Mouse (Mus musculus) hindbrain, embryonic 14.5 days (tissue): ENCODE results near the gene Srgn. TPM values are rescaled to one million over a fixed set of nuclear protein-coding genes. Genes with fewer than 3 reads are reported as not detected.

ENCODE experiments used
- ATAC-seq: fragments of 200-750 bp; cut with Nextera tagmentation; 2 replicates; pipeline ENCODE4 v1.8.0; 2017; ENCODE audit warnings: moderate number of reproducible peaks, mild to moderate bottlenecking, moderate TSS enrichment, moderate library complexity; ENCODE audit not compliant: low FRiP score
- DNase-seq: peaks from one replicate; pipeline ENCODE4 v3.0.0-alpha.2; 2015; ENCODE audit warnings: low spot score
- H3K27ac ChIP-seq: fragments of 300-500 bp; sonication (generic); 2 replicates; pipeline ENCODE4 v1.5.1; 2014; ENCODE audit warnings: mild to moderate bottlenecking, moderate library complexity
- H3K27me3 ChIP-seq: fragments of 300-500 bp; sonication (generic); 2 replicates; pipeline ENCODE4 v1.6.1; 2014; ENCODE audit warnings: mild to moderate bottlenecking, low read length, mixed read lengths; ENCODE audit not compliant: control insufficient read depth, insufficient read depth
- H3K36me3 ChIP-seq: fragments of 300-500 bp; sonication (generic); replicated peaks from 2 replicates; pipeline ENCODE4 v1.6.1; 2014; ENCODE audit not compliant: control insufficient read depth, insufficient read depth
- H3K4me1 ChIP-seq: fragments of 300-500 bp; sonication (generic); replicated peaks from 2 replicates; pipeline ENCODE4 v1.6.1; 2014; ENCODE audit warnings: antibody characterized with exemption, low read length, mixed read lengths; ENCODE audit not compliant: control insufficient read depth, insufficient read depth
- H3K4me2 ChIP-seq: fragments of 300-500 bp; sonication (generic); replicated peaks from 2 replicates; pipeline ENCODE4 v1.6.1; 2014; ENCODE audit warnings: mild to moderate bottlenecking, moderate library complexity
- H3K4me3 ChIP-seq: fragments of 300-500 bp; sonication (generic); replicated peaks from 2 replicates; pipeline ENCODE4 v1.5.1; 2014; ENCODE audit warnings: mild to moderate bottlenecking, low read length
- H3K9ac ChIP-seq: fragments of 300-500 bp; sonication (generic); 2 replicates; pipeline ENCODE4 v1.6.1; 2014
- H3K9me3 ChIP-seq: fragments of 300-500 bp; sonication (generic); 2 replicates; pipeline ENCODE4 v1.6.1; 2016; ENCODE audit warnings: low read length; ENCODE audit not compliant: control insufficient read depth
- WGBS: fragments of 180-500 bp; shearing (Covaris S2); extraction: QIAGEN DNeasy Blood & Tissue Kit; methylation state at CpG from one replicate; pipeline ENCODE4 v1.1.7; 2014; 5-methylcytosine and 5-hydroxymethylcytosine counted together
- polyA plus RNA-seq: library from polyadenylated mRNA; unstranded; fragments of >200 nt; fragmentation: Nextera tagmentation; extraction: Ambion mirVana; gene quantifications from 2 replicates; pipeline ENCODE4 v1.2.1, GENCODE M21; 2014

The Srgn gene
- polyA plus RNA-seq, 1 experiment from 2014 or later = 11.5 TPM

GRCm38 (mm10) chr10:62508459-62508858 lies 18.8 kb downstream of the Srgn start:
- Histone ChIP-seq H3K9me3 (no peaks in the 10 kb centered on the region), H3K27me3 (peaks cover 7% of the 10 kb centered on the region), H3K4me2 (peak overlapping the region; percentile 42), H3K9ac (peak overlapping the region; percentile 8; the same call in 1 of the 2 replicates), H3K36me3 (no peaks in the 10 kb centered on the region), H3K4me1 (no peaks in the 10 kb centered on the region), H3K27ac (no peak overlapping the region), H3K4me3 (peak overlapping the region; percentile 11; the same call in 1 of the 2 replicates)
- DNase-seq = no peak
- no peak for ATAC-seq
- WGBS = 15% methylated on average over 11 of the region's 11 CpGs

DNA sequence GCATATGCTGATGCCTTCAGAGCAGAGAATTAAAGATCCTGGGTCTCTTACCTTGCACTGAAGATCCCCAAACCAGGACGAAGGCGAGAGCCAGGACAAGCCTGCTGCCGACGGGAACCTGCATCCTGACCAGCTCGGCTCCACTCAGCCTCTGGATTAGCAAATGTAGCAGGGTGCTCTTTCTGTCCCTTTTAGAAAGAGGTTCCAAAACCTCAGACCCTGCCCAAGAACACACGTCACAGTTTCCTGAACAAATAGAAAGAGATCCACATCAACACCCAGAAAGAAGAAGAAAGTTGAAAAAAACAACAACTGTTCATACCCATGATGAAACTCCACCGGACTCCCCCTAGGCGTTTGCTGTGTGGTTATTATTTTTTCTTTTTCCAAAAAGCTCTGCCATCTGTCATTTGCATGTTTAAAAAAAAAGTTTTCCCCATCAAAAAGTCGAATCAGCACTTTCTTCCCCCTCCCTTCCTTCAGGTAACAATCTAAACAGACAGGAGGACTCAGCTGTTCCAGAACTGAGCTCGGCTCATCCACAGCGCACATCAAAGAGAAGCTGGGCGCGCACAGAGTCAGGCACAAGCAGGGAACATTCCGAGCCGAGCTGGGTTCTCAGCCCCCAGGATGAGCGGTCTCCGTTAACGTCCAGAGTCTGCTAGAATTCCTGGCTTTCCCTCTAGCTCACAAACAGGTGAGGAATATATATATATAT lies 19.5 kb downstream of the Srgn start:
- DNase-seq (no peak), ATAC-seq (no peak)
- H3K4me2 ChIP-seq = peak overlapping the region; percentile 42
- 18% methylated on average over 18 of the region's 18 CpGs for WGBS
- no peak overlapping the region for H3K27ac ChIP-seq
- no peaks in the 10 kb centered on the region for H3K36me3 ChIP-seq
- H3K27me3 ChIP-seq = peaks cover 7% of the 10 kb centered on the region
- no peaks in the 10 kb centered on the region for H3K4me1 ChIP-seq
- peak overlapping the region; percentile 11; the same call in 1 of the 2 replicates for H3K4me3 ChIP-seq
- H3K9me3 ChIP-seq = no peaks in the 10 kb centered on the region
- peak overlapping the region; percentile 8; the same call in 1 of the 2 replicates for H3K9ac ChIP-seq

DNA sequence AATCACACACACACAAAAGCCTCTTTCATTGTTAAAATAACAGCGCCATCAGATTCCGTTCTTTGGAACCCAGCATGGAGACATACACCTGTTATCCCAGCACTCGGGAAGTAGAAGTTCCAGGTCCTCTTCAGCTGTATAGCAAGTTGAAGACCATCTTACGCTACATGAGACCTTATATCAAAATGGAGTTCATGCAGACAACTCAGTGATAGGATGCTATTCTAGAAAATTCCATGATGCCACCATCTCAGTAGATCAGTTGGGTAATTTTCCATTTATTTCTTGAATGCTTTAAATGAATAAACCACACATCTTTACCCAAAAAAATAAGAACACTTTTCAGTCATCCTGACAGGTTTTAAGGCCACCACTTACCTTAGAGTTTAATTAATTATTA lies 20.2 kb downstream of the Srgn start:
- no peak for ATAC-seq
- H3K9me3 ChIP-seq = no peaks in the 10 kb centered on the region
- H3K9ac ChIP-seq = no peak overlapping the region
- H3K36me3 ChIP-seq = no peaks in the 10 kb centered on the region
- no peak for DNase-seq
- H3K4me3 ChIP-seq = no peak overlapping the region
- no peaks in the 10 kb centered on the region for H3K4me1 ChIP-seq
- H3K27ac ChIP-seq = no peak overlapping the region
- peaks cover 7% of the 10 kb centered on the region for H3K27me3 ChIP-seq
- 87% methylated on average over 4 of the region's 4 CpGs for WGBS
- no peak overlapping the region for H3K4me2 ChIP-seq

DNA sequence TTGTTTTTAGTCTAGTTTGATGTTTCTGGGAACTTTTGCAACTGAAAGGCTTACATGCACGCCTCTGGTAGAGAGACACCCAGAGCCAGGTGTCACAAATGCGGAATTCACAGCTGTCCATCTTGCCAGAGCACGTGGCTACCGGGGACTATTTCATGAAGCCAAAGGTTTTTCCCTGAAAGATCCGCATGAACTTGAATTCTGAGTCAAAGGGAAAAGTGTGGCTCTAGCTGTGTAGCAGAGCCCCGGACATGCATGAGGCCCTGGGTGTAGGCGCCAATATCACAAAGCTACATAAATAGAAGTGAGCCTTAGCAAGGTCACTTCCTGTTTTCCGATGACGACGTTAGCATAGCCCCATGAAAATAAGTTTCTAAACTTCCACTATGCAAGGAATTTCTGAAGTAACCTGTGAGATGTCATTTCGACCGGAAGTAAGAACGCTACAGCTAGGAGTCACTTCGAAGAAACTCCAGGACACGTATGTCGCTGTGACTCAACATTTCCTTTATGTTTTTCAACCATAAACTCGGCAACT lies 21.2 kb downstream of the Srgn start:
- Histone ChIP-seq H3K27ac (no peak overlapping the region), H3K36me3 (no peaks in the 10 kb centered on the region), H3K9ac (no peak overlapping the region), H3K4me1 (no peaks in the 10 kb centered on the region), H3K4me3 (no peak overlapping the region), H3K9me3 (no peaks in the 10 kb centered on the region), H3K4me2 (no peak overlapping the region), H3K27me3 (peaks cover 7% of the 10 kb centered on the region)
- WGBS = 88% methylated on average over 17 of the region's 17 CpGs
- ATAC-seq (no peak), DNase-seq (no peak)

DNA sequence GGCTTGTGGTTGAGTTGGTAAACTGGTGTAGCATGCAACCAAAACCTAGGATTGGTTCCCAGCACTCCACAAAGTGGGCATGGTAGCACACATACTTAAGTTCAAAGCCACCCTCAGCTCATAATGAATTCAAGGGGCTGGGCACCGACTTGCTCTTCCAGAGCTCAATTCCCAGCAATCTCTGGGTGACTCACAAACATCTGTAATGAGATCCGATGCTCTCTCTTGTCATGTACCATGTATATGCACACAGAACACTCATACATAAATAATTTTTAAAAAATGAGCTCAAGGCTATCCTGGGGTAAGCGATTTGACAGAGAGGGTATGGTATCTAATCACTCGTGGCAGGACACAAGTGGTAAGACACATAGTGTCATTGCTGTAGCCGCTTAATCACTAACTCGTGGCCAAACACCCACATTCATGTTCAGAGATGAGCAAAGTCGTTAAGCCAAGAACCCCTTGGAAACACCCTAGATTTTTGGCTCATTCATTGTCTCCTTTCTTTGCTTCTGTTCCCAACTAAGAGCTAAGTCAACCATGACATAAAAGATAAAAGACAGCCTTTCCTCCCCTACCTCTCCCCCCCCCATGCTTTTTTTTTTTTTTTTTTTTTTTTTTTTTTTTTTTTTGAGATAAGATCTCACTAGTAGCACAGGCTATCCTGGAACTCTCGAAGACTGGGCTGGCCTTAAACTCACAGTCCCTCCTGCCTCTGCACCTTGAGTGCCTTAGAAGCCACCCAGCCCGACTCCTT lies 21.8 kb downstream of the Srgn start:
- DNase-seq (no peak), ATAC-seq (no peak)
- 75% methylated on average over 9 of the region's 9 CpGs for WGBS
- H3K27ac ChIP-seq = no peak overlapping the region
- no peaks in the 10 kb centered on the region for H3K9me3 ChIP-seq
- no peak overlapping the region for H3K4me3 ChIP-seq
- no peak overlapping the region for H3K4me2 ChIP-seq
- no peaks in the 10 kb centered on the region for H3K4me1 ChIP-seq
- no peak overlapping the region for H3K9ac ChIP-seq
- no peaks in the 10 kb centered on the region for H3K36me3 ChIP-seq
- H3K27me3 ChIP-seq = peaks cover 7% of the 10 kb centered on the region

- Histone ChIP-seq H3K9ac (no peak overlapping the region), H3K9me3 (no peaks in the 10 kb centered on the region), H3K4me3 (no peak overlapping the region), H3K27ac (no peak overlapping the region), H3K4me1 (no peaks in the 10 kb centered on the region), H3K27me3 (peaks cover 7% of the 10 kb centered on the region), H3K36me3 (no peaks in the 10 kb centered on the region), H3K4me2 (no peak overlapping the region)
- 85% methylated on average over 12 of the region's 12 CpGs for WGBS
- no peak for DNase-seq
- ATAC-seq = no peak
These were observed 23.2 kb downstream of the Srgn start for GRCm38 (mm10) chr10:62503836-62504628.

DNA sequence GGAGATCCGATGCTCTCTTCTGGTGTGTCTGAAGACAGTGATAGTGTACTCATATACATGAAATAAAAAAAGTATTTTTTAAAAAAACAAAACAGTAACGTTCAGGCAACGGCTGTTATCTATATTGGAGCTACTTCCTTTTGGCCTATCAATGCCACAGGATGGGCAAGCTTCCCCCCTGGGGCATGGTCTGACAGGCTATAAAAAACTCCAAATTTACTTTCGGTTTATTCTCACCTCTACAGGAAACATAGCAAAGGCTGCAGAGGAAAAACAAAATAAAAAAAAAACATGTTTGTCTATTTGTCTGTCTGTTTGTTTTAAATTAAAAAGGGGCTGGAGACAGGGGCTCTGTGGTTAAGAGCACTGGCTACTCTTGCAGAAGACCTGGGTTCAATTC lies 23.9 kb downstream of the Srgn start:
- no peaks in the 10 kb centered on the region for H3K36me3 ChIP-seq
- no peak overlapping the region for H3K4me2 ChIP-seq
- ATAC-seq = no peak
- DNase-seq = no peak
- H3K4me3 ChIP-seq = no peak overlapping the region
- H3K9ac ChIP-seq = no peak overlapping the region
- H3K27ac ChIP-seq = no peak overlapping the region
- H3K4me1 ChIP-seq = no peaks in the 10 kb centered on the region
- no peaks in the 10 kb centered on the region for H3K9me3 ChIP-seq
- WGBS = 84% methylated on average over 4 of the region's 4 CpGs
- H3K27me3 ChIP-seq = peaks cover 7% of the 10 kb centered on the region

- H3K4me3 ChIP-seq = no peak overlapping the region
- H3K9me3 ChIP-seq = no peaks in the 10 kb centered on the region
- no peaks in the 10 kb centered on the region for H3K4me1 ChIP-seq
- H3K36me3 ChIP-seq = no peaks in the 10 kb centered on the region
- DNase-seq (no peak), ATAC-seq (no peak)
- no peak overlapping the region for H3K4me2 ChIP-seq
- no peak overlapping the region for H3K9ac ChIP-seq
- no peaks in the 10 kb centered on the region for H3K27me3 ChIP-seq
- 83% methylated on average over 7 of the region's 7 CpGs for whole genome bisulfite sequencing
- H3K27ac ChIP-seq = no peak overlapping the region
These were observed 25.3 kb downstream of the Srgn start for GRCm38 (mm10) chr10:62501951-62502350.
